Mouse (Mus musculus) left cerebral cortex, postnatal 14 days (tissue): ENCODE measurements around the gene Npas2. TPM values are rescaled to one million over a fixed set of nuclear protein-coding genes. Genes with fewer than 3 reads are reported as not detected.

Experiments used
- DNase-seq, 2 experiments: peaks; one replicate each; pipeline ENCODE4 v3.0.0; 2021 to 2022; ENCODE audit warnings: low spot score in 2 of 2, mixed read lengths in 1 of 2
- intact Hi-C: fragments of 180-260 bp; cut with DNase I; formaldehyde crosslinking; loops from one replicate; pipeline ENCODE4 v1.15.1; 2025
- total RNA-seq, 2 experiments: library from RNA; stranded (reverse); gene quantifications; 2 replicates each; pipeline ENCODE4 v1.2.3; 2021

The Npas2 gene
- total RNA-seq, 2 experiments from 2014 or later = 52.9 to 54.5 TPM

DNA sequence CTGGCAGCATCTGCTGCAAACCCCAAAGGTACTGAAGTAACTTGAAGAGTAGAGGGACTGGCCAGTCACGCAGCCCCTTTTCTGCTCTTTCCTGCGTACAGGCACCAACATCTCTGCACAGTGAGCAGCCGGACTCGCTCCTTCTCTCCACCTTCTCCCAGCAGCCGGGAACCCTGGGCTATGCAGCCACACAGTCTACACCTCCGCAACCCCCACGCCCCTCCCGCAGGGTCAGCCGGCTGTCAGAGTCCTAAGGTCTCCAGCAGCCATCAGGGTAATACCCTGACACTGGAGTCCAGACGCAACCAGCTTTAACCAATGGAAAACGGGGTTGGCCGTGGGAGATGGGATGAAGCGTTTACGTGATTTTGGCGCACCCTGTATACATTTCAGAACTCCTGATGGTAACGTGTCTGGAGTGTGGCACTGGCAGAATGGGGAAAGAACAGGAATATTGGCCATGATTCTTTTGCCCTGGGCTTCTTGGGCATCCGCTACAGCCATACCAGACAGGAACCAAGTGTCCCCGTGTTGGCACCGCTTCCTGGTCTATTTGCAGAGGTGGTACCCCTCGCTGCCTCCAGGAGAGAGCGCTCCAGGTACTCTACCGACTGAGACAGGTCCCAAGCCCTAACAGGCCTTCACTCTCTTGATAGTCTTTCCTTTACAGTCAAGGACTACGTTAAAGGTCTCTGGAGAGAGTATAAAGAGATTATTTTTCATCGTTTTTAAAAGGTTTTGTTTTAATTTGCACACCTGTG lies 168.4 kb downstream of the Npas2 start:
- intact Hi-C loops = loop anchor here (10.0 kb wide), 1 partner anchor 467 kb away; the partner anchor contains the start of gene Chst10

DNA sequence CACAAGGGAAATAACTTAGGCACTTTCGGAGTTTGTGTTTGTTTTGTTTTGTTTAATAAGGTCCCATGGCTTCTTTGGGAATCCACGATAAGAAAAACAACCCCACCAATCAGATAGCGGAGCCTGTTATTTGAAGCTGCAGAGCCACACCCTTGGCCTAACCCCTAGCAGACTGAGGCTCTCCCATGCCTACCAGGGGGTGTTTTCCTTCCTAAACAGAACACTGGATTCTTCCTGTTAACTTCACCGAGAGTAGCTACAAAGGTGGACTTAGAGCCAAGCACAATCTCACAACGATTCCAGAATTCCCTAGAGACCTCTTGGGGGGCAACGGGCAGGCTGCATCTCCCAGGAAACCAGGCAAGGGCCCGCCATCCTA lies 169.0 kb downstream of the Npas2 start:
- intact Hi-C loops = loop anchor here (10.0 kb wide), 1 partner anchor 468 kb away; the partner anchor contains the start of gene Chst10
- no peak for DNase-seq

More for the DNA sequence above, 168.4 kb downstream of the Npas2 start:
- DNase-seq = no peak

DNA sequence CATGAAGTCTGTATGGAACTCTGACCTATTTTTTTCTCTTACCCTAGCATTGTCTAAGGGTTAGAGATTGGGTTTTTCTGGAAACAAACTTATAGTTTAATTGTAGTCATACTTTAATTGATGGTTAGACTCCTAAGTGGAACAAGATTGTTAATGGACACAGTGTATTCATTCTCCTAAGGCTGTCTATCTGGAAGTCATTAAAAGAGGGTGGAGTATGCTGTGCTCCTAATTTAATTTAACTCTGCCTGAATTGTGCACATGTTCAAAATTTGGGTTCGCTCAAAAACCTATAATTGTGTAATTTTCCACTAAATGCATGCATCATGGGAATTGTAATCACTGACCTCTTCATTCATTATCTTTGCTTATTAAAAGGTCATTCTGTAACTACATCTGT lies 172.0 kb downstream of the Npas2 start:
- intact Hi-C loops = loop anchor here (10.0 kb wide), 1 partner anchor 471 kb away; the partner anchor contains the start of gene Chst10
- no peak for DNase-seq

DNA sequence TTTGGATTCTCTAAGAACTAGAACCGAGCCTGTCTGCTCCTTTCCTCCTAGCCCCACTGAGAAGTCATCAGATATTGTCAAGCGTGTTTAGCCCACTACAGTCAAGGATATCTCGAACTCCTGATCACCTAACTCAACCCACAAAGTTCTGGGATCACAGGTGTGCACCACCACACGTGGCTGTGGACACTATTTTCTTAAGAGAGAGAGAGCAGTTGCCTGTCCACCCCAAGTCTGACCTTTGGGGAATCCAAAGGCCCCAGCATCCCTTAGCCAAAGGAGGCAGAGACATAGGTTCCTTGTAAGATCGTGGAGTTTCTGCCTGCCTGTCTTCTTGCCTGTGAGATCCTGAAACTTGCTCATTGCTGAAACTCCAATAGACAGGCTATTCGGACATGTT lies 173.5 kb downstream of the Npas2 start:
- intact Hi-C loops = loop anchor here (10.0 kb wide), 1 partner anchor 472 kb away; the partner anchor contains the start of gene Chst10
- no peak for DNase-seq

DNA sequence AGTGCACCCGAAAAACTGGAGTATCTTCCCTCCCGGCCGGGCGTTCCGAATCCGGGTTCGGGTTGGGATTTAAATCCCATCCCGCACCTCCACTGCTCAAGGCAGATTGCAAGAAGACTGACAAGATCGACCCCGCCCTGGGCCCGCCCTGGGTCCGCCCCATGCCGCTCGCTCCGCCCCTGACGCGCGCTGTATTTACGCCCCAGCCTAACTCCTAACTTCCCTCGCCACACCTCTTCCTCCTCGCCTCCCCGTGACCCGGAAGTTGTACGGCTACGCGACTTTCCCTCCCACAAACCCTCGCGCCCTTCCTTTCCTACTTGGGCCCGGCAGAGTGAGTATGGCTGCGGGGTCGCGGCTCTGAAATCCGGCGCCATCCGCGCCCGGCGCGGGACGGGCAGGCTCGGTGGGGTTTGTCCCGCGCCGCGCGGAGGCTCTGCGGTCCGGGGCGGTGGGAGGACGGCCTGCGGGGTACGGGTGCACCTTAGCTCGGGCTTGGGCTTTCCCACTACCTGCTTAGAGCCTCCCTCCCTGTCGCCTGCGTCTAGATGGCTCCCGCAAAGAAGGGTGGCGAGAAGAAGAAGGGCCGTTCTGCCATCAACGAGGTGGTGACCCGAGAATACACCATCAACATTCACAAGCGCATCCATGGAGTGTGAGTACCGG lies 174.2 kb downstream of the Npas2 start, which contains the start of gene Rpl31:
Rpl31 (plus strand) TSS at position 242 of the 666 bp plus-strand sequence.
- peak; percentile 98 for DNase-seq
- intact Hi-C loops = loop anchor here (10.0 kb wide), 1 partner anchor 473 kb away; the partner anchor contains the start of gene Chst10

DNA sequence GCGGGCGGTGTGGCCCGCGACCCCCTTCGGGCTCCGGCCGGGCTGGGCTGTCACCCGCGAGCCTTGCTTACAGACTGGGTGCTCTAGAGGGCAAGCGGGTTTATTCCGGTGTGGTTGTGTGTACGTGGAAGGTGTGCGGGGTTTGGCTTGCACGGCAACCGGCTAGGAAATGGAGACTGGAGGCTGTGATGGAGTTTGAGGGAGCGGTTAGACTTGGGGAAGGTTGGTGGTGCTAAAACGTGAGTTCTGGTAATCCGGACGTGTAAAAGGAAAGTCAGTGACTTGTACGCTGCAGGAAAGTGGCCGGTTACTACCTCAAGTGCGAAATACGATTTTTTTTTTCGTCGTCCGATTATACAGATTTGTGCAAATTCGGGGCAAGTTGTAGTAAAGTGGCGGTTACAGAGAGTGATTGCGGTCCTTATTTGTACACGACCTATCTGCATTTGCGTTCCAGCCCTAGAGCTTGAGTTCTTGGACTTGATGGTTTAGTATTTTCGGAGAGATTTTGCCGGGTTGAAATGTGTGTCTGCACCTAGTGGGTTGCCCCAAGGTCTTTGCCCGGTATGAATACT lies 174.8 kb downstream of the Npas2 start:
- intact Hi-C loops = loop anchor here (10.0 kb wide), 1 partner anchor 474 kb away; the partner anchor contains the start of gene Chst10
- peak in 1 of 2 experiments; percentile 26 for DNase-seq

DNA sequence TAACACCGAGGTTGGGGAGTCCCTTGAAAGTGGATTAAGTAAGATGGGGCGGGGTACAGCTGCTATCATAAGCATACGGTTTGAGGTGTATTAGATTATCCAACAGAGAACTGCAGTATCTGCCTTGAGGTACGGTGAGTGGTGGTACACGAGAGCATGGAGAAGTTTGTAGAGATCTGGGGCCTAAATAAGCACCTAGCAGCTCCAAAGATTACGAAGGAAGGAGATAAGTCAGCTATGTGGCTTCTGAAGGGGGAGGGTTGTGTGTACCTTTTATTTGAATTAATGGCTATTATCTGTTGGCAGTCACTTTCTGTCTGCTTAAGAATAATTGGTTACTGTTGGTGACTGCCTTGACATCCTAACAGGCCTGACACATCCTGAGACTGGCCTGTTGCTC lies 176.9 kb downstream of the Npas2 start:
- no peak for DNase-seq
- intact Hi-C loops = no loop called here

DNA sequence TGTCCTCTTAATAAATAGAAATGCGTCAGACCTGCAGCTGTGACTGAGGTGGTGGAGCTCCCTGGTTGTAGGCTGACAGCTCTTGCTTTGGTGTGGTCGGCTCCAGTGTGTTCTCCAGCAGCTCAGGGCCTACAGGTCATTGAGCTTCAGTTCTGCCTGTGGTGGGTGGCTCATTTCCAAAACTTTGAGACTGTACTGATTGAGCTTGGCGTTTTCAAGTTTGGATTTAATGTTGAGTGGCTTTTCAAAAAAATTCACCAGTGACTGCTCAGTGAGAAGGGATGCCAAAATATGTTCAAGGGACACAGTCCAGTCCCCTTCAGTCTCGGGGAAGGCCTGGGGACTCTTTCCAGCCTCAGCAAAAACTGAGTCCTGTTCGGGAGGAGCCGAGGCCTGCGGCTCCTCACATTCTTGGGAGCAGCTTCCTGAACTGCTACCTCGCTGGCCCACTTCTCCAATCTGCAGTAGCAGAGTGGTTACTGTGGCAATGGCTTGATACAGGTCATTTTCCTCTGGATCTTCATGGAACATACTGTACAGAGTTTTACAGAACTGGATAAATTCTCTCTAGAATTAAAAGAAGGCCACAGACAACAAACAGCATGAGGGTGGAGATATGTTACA lies 178.8 kb downstream of the Npas2 start:
- DNase-seq = no peak
- intact Hi-C loops = no loop called here

DNA sequence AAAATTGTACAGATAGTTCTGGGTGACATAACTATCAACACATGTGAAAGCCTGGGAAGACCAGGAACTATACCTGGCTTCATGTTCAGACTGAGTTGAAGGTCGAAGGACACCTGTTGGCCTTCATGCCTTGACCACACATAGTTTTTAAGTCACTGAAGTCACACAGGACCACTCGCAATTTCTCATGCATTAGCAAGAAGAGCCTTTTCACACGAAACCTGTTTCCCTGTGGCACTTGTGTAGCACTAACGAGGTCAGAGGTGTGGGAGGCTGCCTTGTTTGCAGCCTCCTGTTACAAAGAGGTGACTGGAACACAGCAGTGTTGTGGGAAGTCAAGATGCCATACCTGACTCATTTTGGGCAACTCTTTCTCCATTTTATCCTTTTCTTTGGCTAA lies 179.8 kb downstream of the Npas2 start:
- DNase-seq = no peak
- intact Hi-C loops = no loop called here

DNA sequence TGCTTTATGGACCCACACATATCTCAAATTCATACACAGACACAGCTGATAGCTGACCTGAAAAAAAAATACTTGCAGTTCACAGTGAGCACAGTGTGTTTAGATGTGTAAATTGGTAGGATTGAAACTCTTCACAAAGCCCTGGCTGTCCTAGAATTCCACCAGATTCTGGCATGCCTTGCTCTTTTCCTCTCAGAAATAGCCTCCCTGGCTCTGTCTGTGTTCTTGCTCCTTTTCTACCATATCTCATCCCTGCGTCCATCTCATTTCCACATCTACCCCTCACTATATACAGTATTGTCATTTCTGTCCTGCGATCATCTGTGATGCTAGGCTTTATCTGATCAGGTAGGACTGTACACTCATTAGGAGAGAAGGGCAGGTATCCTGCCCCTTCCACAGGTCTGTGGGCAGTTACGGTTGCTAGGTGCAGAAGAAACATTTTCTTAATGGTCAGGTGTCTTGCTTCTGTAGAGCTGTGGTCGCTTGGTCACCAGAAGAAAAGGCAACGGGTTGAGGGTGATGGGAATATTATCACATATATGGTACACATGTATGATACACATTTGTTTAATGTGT lies 180.8 kb downstream of the Npas2 start:
- DNase-seq = no peak
- intact Hi-C loops = no loop called here

DNA sequence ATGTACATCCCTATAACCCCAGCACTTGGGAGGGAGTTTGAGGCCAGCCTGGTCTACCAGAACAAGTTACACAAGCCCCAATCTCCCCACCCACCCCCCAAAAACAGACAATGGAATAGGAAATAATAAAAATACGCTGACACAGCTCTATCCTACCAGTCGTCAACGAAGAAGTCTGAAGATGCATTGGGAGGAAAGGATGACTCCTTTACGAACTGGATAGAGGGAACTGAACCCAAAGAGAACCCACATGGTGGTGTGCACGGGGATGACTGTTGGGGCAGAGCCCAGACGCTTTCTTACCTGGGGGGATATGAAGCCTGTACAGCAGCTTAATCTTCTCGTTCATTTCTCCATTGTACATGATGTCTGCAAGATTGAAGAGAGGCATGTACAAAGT lies 182.6 kb downstream of the Npas2 start:
- no peak for DNase-seq
- intact Hi-C loops = no loop called here

DNA sequence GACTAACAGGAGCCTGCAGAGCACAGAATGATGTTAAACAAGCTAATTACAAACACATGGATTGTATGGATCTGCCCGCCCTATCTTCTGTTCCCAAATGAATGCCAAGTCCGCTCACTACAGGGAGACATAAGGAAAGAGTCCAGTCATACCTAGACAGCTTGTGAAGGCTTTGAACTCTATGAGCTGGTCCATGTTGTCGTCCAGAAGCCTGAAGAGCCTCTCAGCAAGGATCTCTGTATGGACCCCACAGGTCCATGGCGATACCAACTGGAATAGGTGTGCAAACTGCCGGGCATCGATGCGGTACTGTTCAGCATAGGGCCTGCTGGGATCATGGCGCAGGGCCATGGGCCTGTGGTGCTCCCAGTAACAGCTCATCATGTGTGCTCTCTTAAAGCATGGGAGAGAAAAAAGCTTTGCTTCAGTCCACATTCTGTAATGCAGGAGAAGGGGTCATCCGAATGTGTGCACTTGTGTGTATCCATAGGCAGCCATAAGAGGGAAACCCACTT lies 183.3 kb downstream of the Npas2 start:
- intact Hi-C loops = no loop called here
- DNase-seq = no peak

DNA sequence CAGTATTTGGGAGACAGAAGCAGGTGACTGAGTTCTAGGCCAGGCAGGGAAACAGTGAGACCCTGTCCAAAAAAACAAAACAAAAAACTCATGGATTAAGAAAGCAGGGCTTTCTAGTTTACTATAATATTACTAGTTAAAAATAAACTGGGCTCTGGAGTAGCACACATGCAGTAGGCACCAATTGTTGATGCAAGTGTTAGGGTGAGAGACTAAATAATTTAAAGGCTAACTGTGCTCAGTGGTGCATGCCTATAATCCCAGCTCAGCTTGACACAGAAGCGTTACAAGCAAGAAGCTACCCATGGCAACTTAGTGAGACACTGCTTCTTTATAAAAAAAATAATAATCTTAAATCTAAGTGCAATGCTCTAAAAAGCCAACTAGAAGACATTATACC lies 185.0 kb downstream of the Npas2 start:
- intact Hi-C loops = no loop called here
- DNase-seq = no peak

DNA sequence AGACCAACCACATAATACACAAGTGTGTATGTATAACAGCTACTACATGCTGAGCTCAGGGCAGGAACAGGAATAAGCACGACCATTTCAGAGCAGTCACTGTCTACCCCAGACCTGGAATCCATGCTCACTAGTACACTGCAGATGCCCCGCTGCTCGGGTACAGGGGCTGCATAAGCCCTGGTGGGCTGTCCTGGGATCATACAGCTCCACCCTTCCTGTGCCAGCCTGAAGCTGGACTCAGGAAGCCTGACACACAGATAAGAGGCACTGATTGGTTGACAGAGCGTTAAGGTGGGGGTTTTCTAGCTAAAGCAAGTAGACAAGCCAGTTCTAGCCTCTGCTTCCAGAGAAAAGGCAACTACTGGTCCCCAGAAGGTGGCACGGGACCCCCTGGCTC lies 185.5 kb downstream of the Npas2 start:
- intact Hi-C loops = no loop called here
- no peak for DNase-seq

DNA sequence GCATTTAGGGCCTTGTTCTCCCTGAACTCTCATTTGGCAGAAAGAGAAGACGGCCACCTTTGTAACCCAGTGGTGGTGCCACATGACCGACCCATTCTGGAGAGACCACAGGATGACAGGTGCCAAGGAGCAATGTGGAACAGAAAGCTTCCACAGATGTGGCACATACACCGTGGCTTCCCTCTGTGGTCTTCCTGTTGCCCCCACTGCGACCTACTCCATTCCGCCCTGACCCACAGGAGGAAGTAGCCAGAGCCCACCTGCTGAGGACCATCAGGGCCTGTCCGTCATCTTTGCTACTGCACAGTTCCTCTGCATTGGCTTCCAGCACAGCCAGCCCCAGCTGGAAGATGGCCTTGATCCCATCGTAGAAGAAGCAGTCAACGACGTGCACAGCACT lies 187.5 kb downstream of the Npas2 start:
- no peak for DNase-seq
- intact Hi-C loops = no loop called here

DNA sequence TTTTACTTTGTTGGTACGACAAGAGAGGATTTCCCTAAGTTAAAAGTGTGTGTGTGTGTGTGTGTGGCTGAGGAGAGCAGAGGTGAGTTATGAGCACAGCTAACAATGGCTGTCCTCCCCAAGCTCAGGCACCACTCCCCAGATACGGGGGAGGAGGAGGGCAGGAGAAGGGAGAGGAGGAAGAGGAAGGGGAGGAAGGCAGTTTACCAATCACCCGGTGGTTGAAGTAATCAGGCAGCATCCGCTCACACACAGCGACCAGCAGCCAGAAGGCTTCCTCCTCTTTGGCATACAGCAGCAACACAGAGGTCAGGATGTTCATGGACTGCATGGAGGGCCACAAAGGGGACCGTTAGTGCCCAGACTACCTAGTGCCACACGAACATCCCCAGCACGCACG lies 191.4 kb downstream of the Npas2 start:
- intact Hi-C loops = no loop called here
- DNase-seq = no peak

DNA sequence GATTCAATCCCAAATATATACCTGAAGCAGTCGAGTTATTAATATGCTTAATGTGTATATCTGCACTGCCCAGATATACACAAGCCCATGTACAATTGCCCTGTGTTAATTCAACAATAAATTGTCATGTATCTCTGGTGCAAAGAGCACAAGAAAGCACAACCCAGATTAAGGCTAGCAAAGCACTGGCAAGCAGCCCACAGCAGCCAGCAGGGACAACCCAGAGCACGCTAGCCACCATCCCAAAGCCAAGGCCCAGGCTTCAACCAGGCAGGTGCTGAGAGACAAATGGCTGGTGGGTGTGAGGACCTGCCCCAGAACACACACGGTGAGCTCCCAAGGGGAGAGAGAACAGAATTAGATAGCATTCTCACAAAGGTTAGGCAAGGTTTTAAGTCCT lies 192.9 kb downstream of the Npas2 start:
- DNase-seq = no peak
- intact Hi-C loops = no loop called here

DNA sequence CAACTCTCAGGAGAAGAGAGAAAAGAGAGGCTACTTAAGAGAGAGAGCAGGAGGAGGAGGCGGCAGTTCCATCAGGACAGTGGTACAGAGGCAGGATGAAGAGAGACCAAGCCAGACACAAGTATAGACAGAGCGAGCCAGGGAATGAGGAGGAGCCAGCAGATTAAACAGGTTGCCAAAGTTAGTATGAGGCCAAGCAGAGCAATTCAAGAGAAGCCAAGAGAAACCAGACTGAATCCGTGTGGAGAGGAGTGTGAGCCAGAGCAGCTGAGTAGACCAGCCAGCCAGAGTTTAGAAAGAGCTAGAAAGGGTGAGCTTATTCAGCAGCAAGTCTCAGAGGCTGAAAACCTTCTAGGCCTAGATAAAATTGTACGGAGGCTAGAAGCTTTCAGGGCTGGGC lies 194.0 kb downstream of the Npas2 start:
- no peak for DNase-seq
- intact Hi-C loops = no loop called here

DNA sequence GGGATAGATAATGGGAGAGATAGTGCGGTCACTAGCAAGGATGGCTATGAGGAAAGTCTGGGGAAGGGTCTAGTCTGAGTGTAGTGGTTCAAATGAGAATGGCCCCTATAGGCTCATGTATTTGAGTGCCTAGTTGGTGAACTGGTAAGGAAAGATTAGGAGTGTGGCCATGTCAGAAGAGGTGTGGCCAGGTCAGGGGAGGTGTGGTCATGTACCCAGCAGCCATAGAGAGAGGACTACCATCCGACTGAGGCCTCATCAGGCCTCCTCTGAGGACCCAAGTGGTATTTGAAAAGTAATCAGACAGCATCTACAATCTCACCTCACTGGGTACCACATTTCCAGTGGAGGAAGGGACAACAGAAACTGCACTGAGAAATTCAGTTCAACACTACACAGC lies 194.6 kb downstream of the Npas2 start:
- intact Hi-C loops = no loop called here

More for the DNA sequence above, 194.6 kb downstream of the Npas2 start:
- no peak for DNase-seq
